Mouse (Mus musculus) gastrocnemius, adult 18-20 months (tissue): ENCODE measurements around the gene Armh1. TPM values are rescaled to one million over a fixed set of nuclear protein-coding genes. Genes with fewer than 3 reads are reported as not detected.
A peak's percentile ranks its signal among the peaks of the same experiment; 100 is the strongest.
"Not testable (repeated sequence)": the region's sequence is repeated elsewhere in the genome, so short reads cannot be mapped to it uniquely, and the experiment has no call there.

Experiments
- DNase-seq: peaks from one replicate; pipeline ENCODE4 v3.0.0; 2021; ENCODE audit warnings: low spot score
- total RNA-seq, 2 experiments: library from RNA; stranded (reverse); gene quantifications; 2 replicates each; pipeline ENCODE4 v1.2.3; 2021

The Armh1 gene
- total RNA-seq, 2 experiments from 2014 or later, result not detected

DNA sequence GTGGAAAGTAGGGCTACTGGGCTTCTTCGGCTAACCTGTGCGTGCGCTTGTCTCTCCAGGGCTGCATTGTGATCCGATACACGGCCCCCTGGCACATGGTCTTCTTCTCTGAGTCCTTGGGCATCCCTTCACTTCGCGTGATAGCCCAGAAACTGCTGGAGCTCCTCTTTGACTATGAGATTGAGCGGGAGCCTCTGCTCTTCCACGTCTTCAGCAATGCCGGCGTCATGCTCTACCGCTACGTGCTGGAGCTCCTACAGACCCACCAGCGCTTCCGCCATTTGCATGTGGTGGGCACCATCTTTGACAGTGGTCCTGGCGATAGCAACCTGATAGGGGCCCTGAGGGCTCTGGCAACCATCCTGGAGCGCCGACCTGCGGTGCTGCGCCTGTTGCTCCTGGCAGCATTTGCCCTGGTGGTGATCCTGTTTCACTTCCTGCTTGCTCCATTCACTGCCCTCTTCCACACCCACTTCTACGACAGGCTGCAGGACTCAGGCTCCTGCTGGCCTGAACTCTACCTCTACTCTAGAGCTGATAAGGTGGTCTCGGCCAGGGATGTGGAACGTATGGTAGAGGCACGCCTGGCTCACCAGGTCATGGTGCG is 16.0 kb upstream of the Armh1 start:
- no peak for DNase-seq

GRCm38 (mm10) chr4:117267284-117267683 is 15.4 kb upstream of the Armh1 start:
- peak; percentile 80 for DNase-seq

- no peak for DNase-seq
Measured at GRCm38 (mm10) chr4:117262987-117263386, 11.1 kb upstream of the Armh1 start.

DNA sequence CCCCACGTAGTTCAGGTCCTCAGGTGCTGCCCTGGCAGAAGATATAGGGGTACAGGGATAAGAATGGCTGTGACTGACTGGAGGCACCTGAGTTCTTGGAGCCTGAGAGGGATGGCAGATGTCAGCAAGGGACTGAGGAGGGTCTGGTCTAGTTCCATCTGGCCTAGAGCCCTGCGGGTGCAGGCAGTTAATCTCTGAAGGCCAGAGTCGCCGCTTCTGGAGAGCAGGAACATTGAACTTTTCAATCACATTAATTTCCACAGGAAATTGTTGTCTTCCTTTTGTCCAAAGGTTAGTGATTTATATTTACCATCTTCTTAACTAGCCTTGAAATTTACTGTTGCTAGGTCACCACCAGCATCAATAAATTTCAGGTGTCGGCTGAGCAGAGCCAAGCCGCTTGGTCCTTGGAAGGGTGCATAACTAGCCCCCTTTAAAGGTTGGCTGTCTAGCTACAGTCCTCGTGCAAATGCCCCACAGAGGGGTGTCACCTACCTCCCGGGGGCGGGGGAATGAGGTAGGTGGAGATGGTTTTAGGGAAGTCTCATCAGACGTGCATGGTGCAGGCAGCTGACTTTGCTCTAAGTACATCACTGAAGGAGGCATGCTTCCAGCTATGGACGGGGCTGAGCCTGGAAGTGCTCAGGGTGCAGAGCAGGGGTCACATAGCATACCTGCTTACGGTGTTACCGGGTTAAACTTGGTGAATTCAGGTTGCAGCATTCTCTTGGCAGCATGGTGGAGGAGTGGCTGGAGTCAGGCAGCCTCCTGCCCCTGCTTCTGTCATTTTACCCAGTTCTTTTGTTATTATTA is 10.4 kb upstream of the Armh1 start:
- DNase-seq, result no peak

- DNase-seq, result no peak
Measured at GRCm38 (mm10) chr4:117261222-117261621, 9.3 kb upstream of the Armh1 start.

DNA sequence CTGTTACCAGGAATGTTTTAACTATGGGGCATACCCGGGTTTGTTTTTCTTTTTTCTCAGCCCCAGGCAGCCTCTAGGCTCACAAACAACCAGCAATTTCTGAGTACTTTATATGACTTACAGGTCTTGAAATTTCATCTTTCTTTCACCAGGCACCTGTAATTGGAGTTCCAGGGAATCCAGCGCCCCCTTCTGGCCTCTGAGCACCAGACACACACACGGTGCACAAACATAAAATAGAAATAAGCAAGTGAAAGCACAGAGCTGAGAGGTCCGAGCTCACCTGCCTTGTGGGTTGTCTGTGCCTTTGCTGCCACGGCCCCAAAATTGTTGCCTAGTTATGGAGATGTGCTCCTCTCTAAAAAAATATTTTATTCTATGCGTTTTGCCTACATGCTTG is 8.0 kb upstream of the Armh1 start:
- DNase-seq, result not testable (repeated sequence)

GRCm38 (mm10) chr4:117254672-117255071 is 2.7 kb upstream of the Armh1 start:
- DNase-seq, result no peak

DNA sequence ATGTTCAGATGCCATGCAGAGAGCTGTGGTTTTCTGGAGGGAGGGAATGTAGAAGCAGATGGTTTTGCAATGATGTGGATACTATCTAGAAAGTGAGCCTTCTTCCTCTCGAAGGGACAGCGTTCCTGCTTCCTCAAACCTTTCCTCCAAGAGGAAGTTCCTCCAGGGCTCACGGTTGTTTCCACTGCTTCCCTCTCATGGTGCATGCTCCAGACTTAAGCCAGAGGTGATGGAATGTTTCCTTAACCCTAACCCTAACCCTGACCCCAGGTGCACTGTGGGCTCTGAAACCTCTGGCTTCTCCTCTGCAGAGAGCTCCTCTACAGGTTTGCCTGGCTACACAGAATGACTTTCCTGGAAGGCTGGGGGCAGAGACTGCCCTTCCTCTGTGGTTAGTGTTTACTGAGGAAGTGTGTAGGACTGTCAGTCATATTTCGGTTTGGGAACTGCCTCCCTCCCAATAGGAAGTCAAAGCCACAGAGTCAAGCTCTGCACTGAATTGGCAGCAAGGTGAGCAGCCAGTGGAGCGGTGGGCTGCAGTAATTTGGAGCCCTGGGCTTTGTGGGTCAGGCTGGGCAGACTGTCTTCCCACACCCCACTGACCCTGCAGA is 2.2 kb upstream of the Armh1 start:
- no peak for DNase-seq

DNA sequence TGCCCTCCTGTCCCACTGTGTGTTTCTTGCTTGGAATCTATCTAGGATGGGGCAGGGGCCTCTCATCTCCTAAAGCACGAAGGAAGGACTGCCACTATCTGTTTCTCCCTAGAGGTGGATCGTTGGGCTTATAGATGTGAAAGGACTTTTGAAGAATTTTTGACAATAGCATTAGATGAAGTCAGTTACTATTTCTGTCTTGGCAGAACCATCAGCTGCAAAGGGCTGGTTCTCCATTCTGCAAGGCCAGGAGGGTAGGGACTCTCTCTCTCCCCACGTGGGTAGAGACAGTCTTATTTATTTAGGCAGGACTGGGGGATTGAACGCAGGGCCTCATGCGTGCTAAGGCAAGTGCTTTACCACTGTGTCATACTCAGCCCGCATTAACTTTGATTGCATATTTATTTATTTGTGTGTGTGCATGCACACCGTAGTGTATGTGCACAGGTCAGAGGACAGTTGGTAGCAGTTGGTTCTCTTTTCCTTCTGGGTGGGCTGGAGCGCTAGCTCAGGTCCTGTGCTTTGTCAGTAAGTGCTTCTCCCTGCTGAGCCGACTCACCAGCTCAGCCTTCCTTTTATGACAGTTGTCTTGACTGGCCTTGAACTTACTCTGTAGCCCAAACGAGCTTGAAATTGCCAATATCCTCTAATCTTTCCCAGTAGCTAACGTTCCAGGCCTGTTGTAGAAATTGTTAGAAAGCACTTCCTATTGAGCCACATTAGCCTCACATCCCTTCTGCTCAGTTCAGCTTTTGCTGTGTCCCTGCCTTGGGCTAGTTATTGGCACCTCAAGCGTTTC is 1.5 kb upstream of the Armh1 start:
- no peak for DNase-seq

DNA sequence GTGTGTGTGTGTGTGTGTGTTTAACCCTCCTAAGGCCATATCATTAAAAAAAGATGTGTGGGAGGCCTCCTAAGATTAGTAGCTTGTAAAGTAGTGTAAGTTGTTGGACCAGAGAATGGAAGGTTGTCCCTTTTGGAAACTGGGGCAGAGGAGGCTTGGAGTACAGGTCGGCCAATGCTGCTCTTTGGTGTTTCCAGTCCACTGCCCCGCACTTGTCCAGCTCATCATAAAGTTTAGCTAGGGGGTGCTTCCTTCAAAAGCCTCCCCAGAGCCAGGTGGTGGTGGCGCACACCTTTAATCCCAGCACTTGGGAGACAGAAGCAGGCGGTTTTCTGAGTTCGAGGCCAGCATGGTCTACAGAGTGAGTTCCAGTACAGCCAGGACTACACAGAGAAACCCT is 830 bp upstream of the Armh1 start:
- DNase-seq, result no peak

DNA sequence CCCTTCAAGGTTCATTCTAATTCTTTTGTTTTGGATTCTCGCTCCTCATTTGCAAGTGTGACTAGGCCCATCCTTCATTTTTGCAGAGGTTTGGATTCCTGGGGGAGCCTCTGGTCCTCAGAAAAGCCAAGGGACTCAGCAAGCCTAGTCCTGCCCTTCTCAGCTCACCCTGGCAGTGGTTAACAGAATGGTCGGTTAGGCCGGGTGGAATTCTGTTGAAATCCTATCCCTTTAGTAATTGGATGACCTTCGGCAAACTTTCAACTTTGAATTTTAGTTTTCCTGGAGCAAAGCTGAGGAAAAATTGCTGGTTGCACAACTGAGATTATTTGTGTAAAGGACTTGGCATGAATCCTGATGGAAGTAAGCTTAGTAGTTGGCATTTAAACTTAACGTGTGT is 426 bp upstream of the Armh1 start:
- DNase-seq, result peak; percentile 56

DNA sequence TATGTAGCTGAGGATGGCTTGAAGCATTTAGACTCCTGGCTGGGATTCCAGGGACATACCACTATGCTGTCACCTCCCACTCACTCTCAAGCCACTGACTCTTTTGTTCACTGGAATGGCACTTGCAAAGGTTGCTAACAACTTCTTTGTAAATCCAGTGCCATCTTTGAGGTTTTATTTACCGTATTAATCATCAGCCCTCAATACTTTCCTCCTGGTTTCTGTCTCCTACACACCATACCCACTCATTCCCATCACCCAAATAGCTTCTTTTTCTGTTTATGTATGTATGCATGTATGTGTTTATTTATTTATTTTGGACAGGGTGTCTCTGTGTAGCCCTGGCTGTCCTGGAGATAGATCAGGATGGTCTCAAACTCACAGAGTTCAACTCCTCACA is 943 bp downstream of the Armh1 start:
- DNase-seq, result no peak

GRCm38 (mm10) chr4:117240867-117241266 is 11.1 kb downstream of the Armh1 start:
- no peak for DNase-seq

DNA sequence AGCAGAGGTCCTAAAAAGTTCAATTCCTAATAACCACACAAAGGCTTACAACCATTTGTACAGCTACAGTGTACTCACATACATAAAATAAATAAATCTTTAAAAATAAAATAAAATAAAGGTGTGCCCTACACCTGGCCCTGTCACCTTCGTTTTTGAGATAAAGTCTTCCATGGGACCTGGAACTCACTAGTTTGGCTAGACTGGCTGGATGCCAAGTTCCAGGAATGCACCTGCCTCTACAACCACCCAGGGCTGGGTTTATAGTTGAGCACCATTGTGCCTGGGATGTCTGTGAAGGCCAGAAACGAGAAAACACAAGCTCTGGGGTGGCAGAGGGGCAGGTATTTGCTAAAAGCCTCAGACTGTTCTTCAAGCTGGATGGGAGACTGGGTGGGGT is 12.8 kb downstream of the Armh1 start:
- DNase-seq, result no peak

GRCm38 (mm10) chr4:117235822-117236221 is 16.1 kb downstream of the Armh1 start:
- peak; percentile 25 for DNase-seq

GRCm38 (mm10) chr4:117234166-117234741 is 17.7 kb downstream of the Armh1 start:
- no peak for DNase-seq

DNA sequence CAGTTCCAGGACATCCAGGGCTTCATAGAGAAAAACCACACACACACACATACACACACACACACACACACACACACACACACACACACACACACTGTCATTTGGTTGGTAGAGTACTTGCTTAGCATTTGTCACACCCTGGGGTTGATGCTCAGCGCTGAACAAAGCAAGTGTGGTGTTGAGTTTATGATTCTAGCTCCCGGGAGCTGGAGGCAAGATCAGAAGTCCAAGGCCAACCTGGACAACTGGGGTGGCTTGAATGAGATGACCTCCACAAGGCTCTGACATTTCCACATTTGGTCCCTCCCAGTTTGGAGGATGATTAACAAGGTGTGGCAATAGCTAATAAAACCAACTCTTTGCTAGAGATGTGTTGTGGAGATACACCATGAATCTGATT is 20.7 kb downstream of the Armh1 start:
- DNase-seq, result no peak

- no peak for DNase-seq
Measured at GRCm38 (mm10) chr4:117230331-117230730, 21.6 kb downstream of the Armh1 start.

- DNase-seq, result no peak
Measured at GRCm38 (mm10) chr4:117229590-117229989, 22.3 kb downstream of the Armh1 start.

- no peak for DNase-seq
Measured at GRCm38 (mm10) chr4:117225250-117225649, 26.7 kb downstream of the Armh1 start.

DNA sequence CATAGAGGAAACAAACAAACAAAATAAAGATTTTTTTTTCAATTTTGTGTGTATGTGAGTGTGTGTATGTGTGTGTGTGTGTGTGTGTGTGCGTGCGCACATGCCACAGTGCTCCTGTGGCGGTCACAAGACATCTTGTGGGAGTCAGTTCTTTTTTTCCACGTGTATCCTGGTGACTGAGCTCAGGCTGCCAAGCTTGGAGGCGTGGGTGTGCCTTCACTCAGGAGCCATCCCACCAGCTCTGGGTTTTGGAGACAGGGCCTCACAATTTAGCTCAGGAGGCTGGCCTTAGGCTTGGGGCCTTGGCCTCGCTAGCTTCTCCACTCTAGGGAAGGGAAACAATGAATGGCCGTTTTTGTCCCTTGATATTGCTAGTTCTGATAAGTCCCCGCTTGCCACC is 27.8 kb downstream of the Armh1 start:
- DNase-seq, result no peak

- DNase-seq, result no peak
Measured at GRCm38 (mm10) chr4:117223001-117223400, 28.9 kb downstream of the Armh1 start.
